Mouse (Mus musculus) neural tube, embryonic 11.5 days (tissue): ENCODE results near the gene Ttc17. TPM values are rescaled to one million over a fixed set of nuclear protein-coding genes. Genes with fewer than 3 reads are reported as not detected.

Experiments
- ATAC-seq: fragments of 200-750 bp; cut with Nextera tagmentation; 2 replicates; pipeline ENCODE4 v1.8.0; 2017; ENCODE audit warnings: moderate number of reproducible peaks, mild to moderate bottlenecking, moderate TSS enrichment, moderate library complexity; ENCODE audit not compliant: insufficient read depth, low FRiP score, low TSS enrichment
- DNase-seq: peaks from one replicate; pipeline ENCODE4 v3.0.0-alpha.2; 2015; ENCODE audit warnings: low spot score
- H3K27ac ChIP-seq: fragments of 300-500 bp; sonication (generic); 2 replicates; pipeline ENCODE4 v1.5.1; 2014; ENCODE audit warnings: low read depth, mild to moderate bottlenecking, low read length
- H3K27me3 ChIP-seq: fragments of 300-500 bp; sonication (generic); 2 replicates; pipeline ENCODE4 v1.6.1; 2014; ENCODE audit warnings: mild to moderate bottlenecking, low read length, mixed read lengths; ENCODE audit not compliant: control insufficient read depth, insufficient read depth
- H3K36me3 ChIP-seq: fragments of 300-500 bp; sonication (generic); 2 replicates; pipeline ENCODE4 v1.6.1; 2014; ENCODE audit warnings: mild to moderate bottlenecking, low read length, moderate library complexity, mixed read lengths; ENCODE audit not compliant: control insufficient read depth, insufficient read depth
- H3K4me1 ChIP-seq: fragments of 300-500 bp; sonication (generic); 2 replicates; pipeline ENCODE4 v1.6.1; 2014; ENCODE audit warnings: low read length, mixed read lengths; ENCODE audit not compliant: control insufficient read depth, insufficient read depth
- H3K4me2 ChIP-seq: fragments of 300-500 bp; sonication (generic); 2 replicates; pipeline ENCODE4 v1.6.1; 2014; ENCODE audit warnings: low read depth, mild to moderate bottlenecking, moderate library complexity
- H3K4me3 ChIP-seq: fragments of 300-500 bp; sonication (generic); 2 replicates; pipeline ENCODE4 v1.5.1; 2014; ENCODE audit warnings: low read depth, low read length
- H3K9ac ChIP-seq: fragments of 300-500 bp; sonication (generic); 2 replicates; pipeline ENCODE4 v1.6.1; 2014; ENCODE audit warnings: mild to moderate bottlenecking, low read length
- H3K9me3 ChIP-seq: fragments of 300-500 bp; sonication (generic); 2 replicates; pipeline ENCODE4 v1.6.1; 2016; ENCODE audit warnings: low read length; ENCODE audit not compliant: control insufficient read depth
- WGBS: fragments of 180-500 bp; shearing (Covaris S2); extraction: QIAGEN DNeasy Blood & Tissue Kit; methylation state at CpG from one replicate; pipeline ENCODE4 v1.1.7; 2014; 5-methylcytosine and 5-hydroxymethylcytosine counted together
- polyA plus RNA-seq: library from polyadenylated mRNA; unstranded; fragments of >200 nt; fragmentation: Nextera tagmentation; extraction: Ambion mirVana; gene quantifications from 2 replicates; pipeline ENCODE4 v1.2.1, GENCODE M21; 2014

The Ttc17 gene
- polyA plus RNA-seq, 1 experiment from 2014 or later = 13.7 TPM

DNA sequence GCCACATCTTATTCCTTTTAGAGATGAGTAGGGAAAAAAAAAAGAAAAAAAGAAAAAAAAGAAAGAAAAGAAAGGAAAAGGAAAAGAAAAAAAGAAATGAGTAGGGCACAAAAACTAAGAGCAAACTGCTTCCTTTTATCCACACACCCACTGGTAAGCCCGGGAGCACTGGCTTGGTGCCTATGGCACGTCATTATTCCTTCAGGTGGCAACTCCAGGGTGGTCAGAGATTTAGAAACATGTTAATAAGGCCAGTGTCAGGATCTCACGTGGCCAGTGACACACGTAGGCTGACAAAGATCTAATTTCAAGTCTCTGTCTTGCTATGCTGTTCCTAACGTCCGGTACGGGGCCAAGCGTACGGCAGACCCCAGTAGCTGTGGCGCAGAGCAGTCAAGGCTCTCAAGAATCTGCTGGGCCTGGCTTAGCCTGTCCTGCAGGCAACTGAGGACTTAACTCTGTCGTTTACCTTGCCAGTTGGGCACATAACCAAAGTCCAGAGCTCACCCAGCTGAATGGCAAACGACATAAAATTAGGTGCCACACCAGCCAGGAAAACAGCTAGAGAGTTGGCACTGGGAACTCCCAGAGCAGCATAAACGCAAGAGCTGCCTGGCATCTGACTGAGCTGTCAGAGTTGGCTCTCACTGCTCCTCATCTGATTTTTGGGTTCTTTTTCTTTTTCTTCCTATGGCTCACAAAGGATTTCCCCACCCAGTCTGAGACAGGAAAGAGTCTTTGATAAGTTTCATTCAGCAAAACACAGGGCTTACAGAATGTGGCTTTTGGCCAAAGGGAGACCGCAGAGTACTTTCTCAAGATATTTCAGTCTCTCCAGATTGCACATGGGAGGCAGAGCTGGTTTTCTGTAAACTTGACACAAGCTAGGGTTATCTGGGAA lies 72.4 kb downstream of the Ttc17 start:
- Histone ChIP-seq H3K27me3 (no peaks in the 10 kb centered on the region), H3K9ac (no peak overlapping the region), H3K4me1 (no peaks in the 10 kb centered on the region), H3K4me2 (no peak overlapping the region), H3K27ac (no peak overlapping the region), H3K4me3 (no peak overlapping the region), H3K36me3 (peaks cover 2% of the 10 kb centered on the region; the same call in 1 of the 2 replicates), H3K9me3 (no peaks in the 10 kb centered on the region)
- no peak for DNase-seq
- ATAC-seq = no peak
- 92% methylated on average over 14 of the region's 14 CpGs for WGBS

DNA sequence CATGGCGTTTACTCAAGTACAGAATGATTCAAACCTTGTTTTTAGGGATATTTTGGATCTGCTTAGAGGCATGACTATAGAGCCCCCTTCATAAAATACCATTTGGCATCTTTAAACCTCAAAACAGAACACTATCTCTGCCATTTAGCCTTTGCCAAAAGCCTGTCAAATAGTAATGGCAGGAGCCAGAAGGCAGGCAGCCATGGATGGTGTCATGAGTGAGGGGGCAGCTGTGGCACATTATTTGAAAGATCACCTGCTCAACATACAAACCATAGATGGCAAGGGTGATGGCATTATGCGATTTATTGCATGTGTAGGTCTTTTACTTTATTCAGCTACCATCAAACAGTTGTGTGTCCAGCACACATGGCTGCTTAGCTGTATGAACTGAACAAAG lies 73.4 kb downstream of the Ttc17 start:
- H3K9me3 ChIP-seq = no peaks in the 10 kb centered on the region
- H3K9ac ChIP-seq = no peak overlapping the region
- no peak overlapping the region for H3K27ac ChIP-seq
- no peak overlapping the region for H3K4me3 ChIP-seq
- WGBS = 94% methylated on average over 2 of the region's 2 CpGs
- DNase-seq = no peak
- H3K4me1 ChIP-seq = no peaks in the 10 kb centered on the region
- no peak overlapping the region for H3K4me2 ChIP-seq
- peaks cover 2% of the 10 kb centered on the region; the same call in 1 of the 2 replicates for H3K36me3 ChIP-seq
- no peaks in the 10 kb centered on the region for H3K27me3 ChIP-seq
- no peak for ATAC-seq

DNA sequence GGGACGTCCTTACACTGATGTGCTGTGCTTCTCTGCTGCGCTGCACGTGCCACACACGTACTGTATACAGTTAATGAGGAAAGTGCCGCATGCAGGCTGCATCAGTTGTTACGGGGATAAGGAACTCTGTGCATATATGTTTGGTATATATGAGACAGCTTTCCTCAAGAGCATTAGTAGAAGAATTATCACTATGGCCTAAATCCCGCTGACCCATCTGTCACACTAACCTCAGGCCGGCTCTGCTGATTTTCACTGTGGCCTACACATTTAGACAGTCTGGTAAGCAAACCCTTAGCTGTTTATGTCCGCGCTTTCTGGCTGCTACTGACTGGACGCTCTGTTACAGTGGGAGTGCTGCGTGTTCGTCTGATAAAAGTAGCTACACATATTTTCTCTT lies 77.2 kb downstream of the Ttc17 start:
- Histone ChIP-seq H3K4me3 (no peak overlapping the region), H3K4me2 (no peak overlapping the region), H3K27me3 (no peaks in the 10 kb centered on the region), H3K9ac (no peak overlapping the region), H3K9me3 (no peaks in the 10 kb centered on the region), H3K4me1 (no peaks in the 10 kb centered on the region), H3K27ac (no peak overlapping the region), H3K36me3 (peaks cover 5% of the 10 kb centered on the region; the same call in 1 of the 2 replicates)
- WGBS = 94% methylated on average over 13 of the region's 13 CpGs
- DNase-seq (no peak), ATAC-seq (no peak)

DNA sequence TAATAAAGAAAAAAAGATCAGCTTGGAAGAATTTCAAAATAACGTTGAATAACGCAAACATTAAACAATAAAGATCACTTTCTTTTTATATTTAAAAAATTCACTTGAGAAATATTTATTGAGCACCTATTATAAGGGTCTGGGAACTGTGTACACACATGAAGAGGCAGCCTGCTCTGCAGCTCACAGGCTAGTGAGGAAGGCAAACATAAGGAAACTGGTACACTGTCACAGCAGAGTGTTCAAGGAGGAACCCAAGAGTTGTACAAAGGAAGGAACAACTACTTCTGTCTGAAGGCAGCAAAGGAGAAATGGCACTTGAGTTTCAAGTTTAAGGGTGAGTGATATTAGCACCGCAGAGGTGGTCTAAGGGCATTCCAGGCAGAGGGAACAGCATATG lies 78.7 kb downstream of the Ttc17 start:
- no peak overlapping the region for H3K4me2 ChIP-seq
- H3K4me1 ChIP-seq = no peaks in the 10 kb centered on the region
- no peak for DNase-seq
- peaks cover 4% of the 10 kb centered on the region; the same call in 1 of the 2 replicates for H3K36me3 ChIP-seq
- H3K27ac ChIP-seq = no peak overlapping the region
- H3K27me3 ChIP-seq = no peaks in the 10 kb centered on the region
- 97% methylated on average over 3 of the region's 3 CpGs for WGBS
- H3K9me3 ChIP-seq = no peaks in the 10 kb centered on the region
- H3K4me3 ChIP-seq = no peak overlapping the region
- H3K9ac ChIP-seq = no peak overlapping the region
- no peak for ATAC-seq

GRCm38 (mm10) chr2:94319780-94320179 lies 86.7 kb downstream of the Ttc17 start:
- no peaks in the 10 kb centered on the region for H3K4me1 ChIP-seq
- no peak overlapping the region for H3K4me3 ChIP-seq
- H3K27me3 ChIP-seq = no peaks in the 10 kb centered on the region
- H3K4me2 ChIP-seq = no peak overlapping the region
- no peak overlapping the region for H3K9ac ChIP-seq
- DNase-seq (no peak), ATAC-seq (no peak)
- H3K9me3 ChIP-seq = no peaks in the 10 kb centered on the region
- WGBS = 93% methylated on average over 2 of the region's 2 CpGs
- H3K36me3 ChIP-seq = 0 out of 2 replicates have a peak, but pooled peaks cover 3% of the 10 kb centered on the region
- no peak overlapping the region for H3K27ac ChIP-seq

DNA sequence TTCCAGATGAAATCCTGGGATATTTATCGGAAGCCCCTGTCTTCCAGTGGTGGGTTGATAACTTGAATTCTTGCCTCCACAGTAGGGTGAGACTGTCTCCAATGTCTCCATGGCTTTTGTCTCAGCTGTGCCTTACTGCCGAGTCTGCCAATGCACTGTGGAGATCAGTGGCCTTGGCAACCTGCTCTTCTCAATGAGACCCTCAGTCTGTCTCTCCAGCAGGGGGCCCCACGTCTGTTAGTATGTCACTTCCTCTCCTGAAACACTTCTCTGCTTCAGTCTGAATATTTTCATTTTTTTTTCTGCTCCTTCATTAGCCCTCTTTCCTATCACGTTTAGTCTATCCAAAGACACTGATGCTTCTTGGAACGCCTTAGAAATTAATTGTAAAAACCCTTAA lies 90.0 kb downstream of the Ttc17 start:
- Histone ChIP-seq H3K4me3 (no peak overlapping the region), H3K4me2 (no peak overlapping the region), H3K9me3 (no peaks in the 10 kb centered on the region), H3K4me1 (no peaks in the 10 kb centered on the region), H3K9ac (no peak overlapping the region), H3K27me3 (no peaks in the 10 kb centered on the region), H3K36me3 (no peaks in the 10 kb centered on the region), H3K27ac (no peak overlapping the region)
- ATAC-seq (no peak), DNase-seq (no peak)
- 66% methylated on average over 5 of the region's 5 CpGs for WGBS

DNA sequence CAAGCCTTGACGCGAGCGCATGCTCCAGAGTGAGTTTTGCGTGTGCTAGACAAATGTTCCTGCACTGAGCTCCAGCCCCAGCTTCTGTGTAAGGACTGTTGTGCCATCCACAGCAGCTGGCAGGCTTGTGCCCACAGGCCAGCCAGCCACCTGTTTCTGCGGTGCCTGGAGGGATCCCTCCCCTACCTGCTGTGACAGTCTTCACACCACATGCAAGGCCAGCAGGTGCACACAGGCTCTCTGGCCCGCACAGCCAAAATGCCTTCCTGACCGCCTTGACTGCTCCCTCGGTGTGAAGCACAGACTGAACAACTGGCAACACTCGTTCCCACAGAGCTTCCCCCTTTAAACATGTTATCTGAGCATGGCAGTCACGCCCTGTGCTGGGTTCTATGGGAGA lies 102.5 kb downstream of the Ttc17 start:
- Histone ChIP-seq H3K9ac (no peak overlapping the region), H3K9me3 (no peaks in the 10 kb centered on the region), H3K36me3 (peaks cover 7% of the 10 kb centered on the region; the same call in 1 of the 2 replicates), H3K4me3 (no peak overlapping the region), H3K4me1 (no peaks in the 10 kb centered on the region), H3K4me2 (no peak overlapping the region), H3K27ac (no peak overlapping the region), H3K27me3 (no peaks in the 10 kb centered on the region)
- no peak for DNase-seq
- WGBS = 91% methylated on average over 10 of the region's 10 CpGs
- no peak for ATAC-seq

DNA sequence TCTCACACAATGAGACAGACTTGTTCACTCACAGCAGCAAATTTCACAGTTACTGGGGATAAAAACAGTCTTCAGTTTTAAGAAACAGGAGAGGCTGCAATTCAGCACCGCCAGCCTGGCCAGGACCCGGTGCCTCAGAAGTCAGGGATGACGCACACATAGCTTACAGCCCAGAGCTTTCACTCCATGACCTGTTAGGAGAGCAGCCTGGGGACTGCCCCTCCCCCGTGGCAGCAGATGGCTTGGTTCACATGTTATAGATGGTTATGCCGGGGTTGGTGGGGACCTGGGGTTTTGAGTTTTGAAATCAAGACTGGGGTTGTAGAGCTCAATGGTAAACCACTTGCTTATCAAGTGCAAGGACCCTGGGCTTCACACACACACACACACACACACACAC lies 104.1 kb downstream of the Ttc17 start:
- peaks cover 7% of the 10 kb centered on the region; the same call in 1 of the 2 replicates for H3K36me3 ChIP-seq
- 68% methylated on average over 5 of the region's 5 CpGs for WGBS
- no peak overlapping the region for H3K27ac ChIP-seq
- ATAC-seq (no peak), DNase-seq (peak; percentile 41)
- no peaks in the 10 kb centered on the region for H3K9me3 ChIP-seq
- H3K27me3 ChIP-seq = no peaks in the 10 kb centered on the region
- H3K4me3 ChIP-seq = no peak overlapping the region
- H3K9ac ChIP-seq = no peak overlapping the region
- H3K4me1 ChIP-seq = no peaks in the 10 kb centered on the region
- no peak overlapping the region for H3K4me2 ChIP-seq

DNA sequence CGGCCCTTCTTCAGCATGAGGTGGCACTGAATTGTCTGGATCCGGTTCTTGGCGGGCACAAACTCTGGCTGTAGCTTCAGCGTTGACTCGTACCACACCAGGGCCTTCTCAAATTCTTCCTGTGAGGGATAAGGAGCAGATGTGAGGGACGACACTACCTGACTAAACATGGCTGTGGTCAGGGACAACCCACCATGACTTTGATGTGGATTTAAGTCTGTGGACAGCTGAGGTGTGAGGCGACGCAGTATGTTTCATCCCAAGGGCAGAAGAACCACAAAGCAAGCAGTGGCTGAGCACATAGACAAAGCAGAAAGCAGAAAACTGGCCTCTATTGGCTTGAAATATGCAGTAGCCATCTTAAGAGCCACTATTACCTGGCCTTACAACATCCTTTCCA lies 104.7 kb downstream of the Ttc17 start:
- Histone ChIP-seq H3K9me3 (no peaks in the 10 kb centered on the region), H3K36me3 (peaks cover 7% of the 10 kb centered on the region; the same call in 1 of the 2 replicates), H3K9ac (no peak overlapping the region), H3K4me1 (no peaks in the 10 kb centered on the region), H3K27me3 (no peaks in the 10 kb centered on the region), H3K27ac (no peak overlapping the region), H3K4me3 (no peak overlapping the region), H3K4me2 (no peak overlapping the region)
- DNase-seq (no peak), ATAC-seq (no peak)
- 89% methylated on average over 8 of the region's 8 CpGs for WGBS
